In the genomic region with DNA sequence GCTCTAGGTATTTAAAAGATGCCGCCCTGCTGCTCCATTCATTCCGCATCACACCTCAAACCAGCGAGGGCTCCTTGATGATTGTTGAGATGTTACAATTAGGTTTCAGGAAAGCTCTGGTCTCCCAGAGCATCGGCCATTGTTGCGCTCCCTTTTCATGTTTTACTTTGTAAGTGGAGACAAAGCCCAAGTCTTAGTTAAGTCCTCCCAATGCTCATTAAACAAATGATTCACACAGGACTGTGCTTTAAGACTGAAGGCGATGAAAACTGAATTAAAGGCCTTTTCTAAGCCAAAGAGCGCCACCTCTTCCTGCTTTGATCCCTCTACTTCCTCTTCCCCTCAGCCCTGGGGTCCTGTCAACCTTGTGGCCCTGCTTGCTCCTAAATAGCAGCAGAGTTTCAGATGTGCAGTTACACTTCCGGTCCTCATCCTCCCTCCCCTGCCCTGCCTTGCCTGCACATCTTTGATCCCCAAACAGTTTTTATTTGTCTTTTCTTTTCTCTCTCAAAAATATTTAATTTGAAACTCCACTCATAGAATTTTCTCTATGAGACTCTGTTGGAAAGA, we compare ENCODE assay signal across 28 mouse cellular contexts. TPM values are rescaled to one million over a fixed set of nuclear protein-coding genes. Genes with fewer than 3 reads are reported as not detected.
DNase-seq lines count a peak whose midpoint lies in the region; ATAC-seq and TF ChIP-seq lines count a peak whose summit lies in the region.
"Had no signal": no experiment of that assay in that cellular context is flagged by ENCODE, and none has a peak within 500 bp of the region (broad histone marks: within the 10 kb centered on the region; RNA-seq: fewer than 3 reads in every experiment).

No protein-coding gene starts in this region.

- H3K4me2 ChIP-seq in forebrain, embryonic 12.5 days, result no peak overlapping the region
- H3K4me2 ChIP-seq in forebrain, embryonic 16.5 days (ENCODE audit: low read length), result no peak overlapping the region
- no peak overlapping the region for H3K4me2 ChIP-seq in CH12.LX (ENCODE audit: insufficient read depth, low read depth, poor library complexity, severe bottlenecking)
- H3K4me2 ChIP-seq in forebrain, embryonic 14.5 days (ENCODE audit: low read length), result no peak overlapping the region
- H3K4me2 ChIP-seq in neural tube, embryonic 15.5 days, result no peak overlapping the region
- H3K4me2 ChIP-seq: embryonic facial prominence, embryonic 13.5 days; heart, embryonic 13.5 days; hindbrain, embryonic 15.5 days had no signal

- DNase-seq in CH12.LX (ENCODE audit: extremely low read depth) (peak; percentile 51), R1 (ENCODE audit: low read depth, low spot score) (peak; percentile 13)
- DNase-seq in forebrain, embryonic 14.5 days (ENCODE audit: low spot score), result peak; percentile 27
- no peak for DNase-seq in left cerebral cortex, postnatal 25 days (ENCODE audit: low spot score in 2 of 2)
- DNase-seq: adrenal gland, postnatal 10 days; B cell, adult 2 months; cerebellum, adult 11-12 months; cerebellum, postnatal 10 days; gastrocnemius, postnatal 10 days; heart, postnatal 10 days; kidney, adult 11 months; kidney, postnatal 14 days; layer of hippocampus, adult 9-11 months; liver; lung, adult 2 months; retina, postnatal 1 day; right cerebral cortex, postnatal 25 days; thymus, postnatal 25 days had no signal

- no peak for TF ChIP-seq CTCF in CH12.LX (conservative IDR thresholded peaks at IDR 0.05 in 1 of 2, IDR thresholded peaks at IDR 0.05 in 1 of 2; ENCODE audit: low read depth in 2 of 2, low read length in 2 of 2)

- H3K79me2 ChIP-seq in CH12.LX (replicated peaks; ENCODE audit: control insufficient read depth, extremely low read depth, insufficient read depth, poor library complexity, severe bottlenecking), result no peaks in the 10 kb centered on the region

- TF ChIP-seq RAD21 in CH12.LX (IDR thresholded peaks at IDR 0.05; ENCODE audit: low read depth, low read length), result no peak

- intact Hi-C loops in left cerebral cortex, postnatal 25 days (cut with DNase I), result no loop called here

- no peak for TF ChIP-seq EP300 in CH12.LX (IDR thresholded peaks at IDR 0.05; ENCODE audit: low read length)

- H3K4me3 ChIP-seq in forebrain, embryonic 12.5 days (replicated peaks), result no peak overlapping the region
- H3K4me3 ChIP-seq in forebrain, embryonic 16.5 days (replicated peaks; ENCODE audit: low read length), result no peak overlapping the region
- no peak overlapping the region for H3K4me3 ChIP-seq in CH12.LX (replicated peaks in 1 of 3; ENCODE audit: low read depth in 2 of 3, low read length in 2 of 3, poor library complexity in 1 of 3)
- H3K4me3 ChIP-seq in forebrain, embryonic 14.5 days (ENCODE audit: low read depth, low read length), result no peak overlapping the region
- H3K4me3 ChIP-seq in neural tube, embryonic 15.5 days (replicated peaks), result no peak overlapping the region
- H3K4me3 ChIP-seq: embryonic facial prominence, embryonic 13.5 days; heart, embryonic 13.5 days; hindbrain, embryonic 15.5 days had no signal

- H3K36me3 ChIP-seq in forebrain, embryonic 12.5 days (replicated peaks), result no peaks in the 10 kb centered on the region
- H3K36me3 ChIP-seq in forebrain, embryonic 16.5 days (ENCODE audit: control insufficient read depth, insufficient read depth), result no peaks in the 10 kb centered on the region
- H3K36me3 ChIP-seq in CH12.LX (replicated peaks in 1 of 2; ENCODE audit: control insufficient read depth in 1 of 2, insufficient read depth in 1 of 2, low read length in 1 of 2), result peaks cover 7 to 53% of the 10 kb centered on the region in 2 experiments
- H3K36me3 ChIP-seq in forebrain, embryonic 14.5 days (ENCODE audit: control insufficient read depth, insufficient read depth, low read length), result no peaks in the 10 kb centered on the region
- no peaks in the 10 kb centered on the region for H3K36me3 ChIP-seq in neural tube, embryonic 15.5 days
- H3K36me3 ChIP-seq: embryonic facial prominence, embryonic 13.5 days; heart, embryonic 13.5 days; hindbrain, embryonic 15.5 days had no signal

- 9% methylated on average over 8 of the region's 8 CpGs for WGBS in forebrain, embryonic 12.5 days
- WGBS in forebrain, embryonic 16.5 days, result 6% methylated on average over 8 of the region's 8 CpGs
- 6% methylated on average over 8 of the region's 8 CpGs for WGBS in forebrain, embryonic 14.5 days
- WGBS in neural tube, embryonic 15.5 days, result 28% methylated on average over 8 of the region's 8 CpGs

- ATAC-seq in forebrain, embryonic 12.5 days (ENCODE audit: low FRiP score), result no peak; the same call in 1 of the 2 replicates
- no peak for ATAC-seq in forebrain, embryonic 16.5 days
- ATAC-seq in forebrain, embryonic 14.5 days, result peak; percentile 34; the same call in 1 of the 2 replicates
- no peak for ATAC-seq in neural tube, embryonic 15.5 days (ENCODE audit: low FRiP score)
- ATAC-seq: inflammation-experienced regulatory T-cells, adult 6 months had no signal

- no peak for TF ChIP-seq POLR2A in CH12.LX (IDR thresholded peaks at IDR 0.05; ENCODE audit: low read depth, low read length)

- no peaks in the 10 kb centered on the region for H3K27me3 ChIP-seq in forebrain, embryonic 12.5 days
- H3K27me3 ChIP-seq in forebrain, embryonic 16.5 days (replicated peaks; ENCODE audit: control insufficient read depth, insufficient read depth, low read length), result no peaks in the 10 kb centered on the region
- H3K27me3 ChIP-seq in CH12.LX (replicated peaks), result no peaks in the 10 kb centered on the region
- H3K27me3 ChIP-seq in forebrain, embryonic 14.5 days (replicated peaks; ENCODE audit: control insufficient read depth, insufficient read depth, low read length), result no peaks in the 10 kb centered on the region
- no peaks in the 10 kb centered on the region for H3K27me3 ChIP-seq in neural tube, embryonic 15.5 days (replicated peaks)
- H3K27me3 ChIP-seq: embryonic facial prominence, embryonic 13.5 days; heart, embryonic 13.5 days; hindbrain, embryonic 15.5 days had no signal

- H3K9ac ChIP-seq in forebrain, embryonic 12.5 days, result no peak overlapping the region
- no peak overlapping the region for H3K9ac ChIP-seq in forebrain, embryonic 16.5 days (replicated peaks; ENCODE audit: low read depth, low read length)
- H3K9ac ChIP-seq in CH12.LX (ENCODE audit: insufficient read depth, low read depth), result no peak overlapping the region
- no peak overlapping the region for H3K9ac ChIP-seq in forebrain, embryonic 14.5 days (ENCODE audit: low read length)
- H3K9ac ChIP-seq in neural tube, embryonic 15.5 days (replicated peaks), result no peak overlapping the region
- H3K9ac ChIP-seq: embryonic facial prominence, embryonic 13.5 days; heart, embryonic 13.5 days; hindbrain, embryonic 15.5 days; liver, embryonic 14.5 days had no signal

- no peaks in the 10 kb centered on the region for H3K9me3 ChIP-seq in forebrain, embryonic 12.5 days
- H3K9me3 ChIP-seq in forebrain, embryonic 16.5 days (ENCODE audit: control insufficient read depth, low read length), result no peaks in the 10 kb centered on the region
- no peaks in the 10 kb centered on the region for H3K9me3 ChIP-seq in CH12.LX (replicated peaks; ENCODE audit: low read length)
- H3K9me3 ChIP-seq in forebrain, embryonic 14.5 days (replicated peaks; ENCODE audit: control insufficient read depth, low read length), result no peaks in the 10 kb centered on the region
- H3K9me3 ChIP-seq in neural tube, embryonic 15.5 days (replicated peaks), result no peaks in the 10 kb centered on the region
- H3K9me3 ChIP-seq: embryonic facial prominence, embryonic 13.5 days; heart, embryonic 13.5 days; hindbrain, embryonic 15.5 days had no signal

- H3K4me1 ChIP-seq in forebrain, embryonic 12.5 days, result no peaks in the 10 kb centered on the region
- H3K4me1 ChIP-seq in forebrain, embryonic 16.5 days (replicated peaks; ENCODE audit: control insufficient read depth, insufficient read depth, low read length), result no peaks in the 10 kb centered on the region
- H3K4me1 ChIP-seq in CH12.LX (ENCODE audit: control insufficient read depth in 1 of 2, insufficient read depth in 2 of 2), result peaks cover 5 to 67% of the 10 kb centered on the region in 2 experiments; a peak in 3 of 4 replicates
- no peaks in the 10 kb centered on the region; the same call in 1 of the 2 replicates for H3K4me1 ChIP-seq in forebrain, embryonic 14.5 days (ENCODE audit: control insufficient read depth, insufficient read depth, low read length)
- H3K4me1 ChIP-seq in neural tube, embryonic 15.5 days, result no peaks in the 10 kb centered on the region
- H3K4me1 ChIP-seq: embryonic facial prominence, embryonic 13.5 days; heart, embryonic 13.5 days; hindbrain, embryonic 15.5 days had no signal

- dilution Hi-C loops in CH12.LX (cut with MboI; ENCODE audit: extremely low pct_ligation_motif_present, extremely low pct_unique_long_range_greater_than_20kb, low sequenced_read_pairs), result no loop called here

- in situ Hi-C loops in CH12.LX (cut with MboI; ENCODE audit: low pct_ligation_motif_present, low pct_unique_long_range_greater_than_20kb, low sequenced_read_pairs), result no loop called here

- 0 out of 2 replicates have a peak overlapping the region, but pooled peaks have one; percentile 25 for H3K27ac ChIP-seq in forebrain, embryonic 12.5 days
- H3K27ac ChIP-seq in forebrain, embryonic 16.5 days (ENCODE audit: low read length), result no peak overlapping the region
- no peak overlapping the region; the same call in 1 of the 2 replicates for H3K27ac ChIP-seq in CH12.LX (ENCODE audit: insufficient read depth, low read depth)
- no peak overlapping the region for H3K27ac ChIP-seq in forebrain, embryonic 14.5 days (ENCODE audit: low read depth, low read length)
- no peak overlapping the region for H3K27ac ChIP-seq in neural tube, embryonic 15.5 days (replicated peaks)
- H3K27ac ChIP-seq: embryonic facial prominence, embryonic 13.5 days; heart, embryonic 13.5 days; hindbrain, embryonic 15.5 days; liver, embryonic 14.5 days had no signal

TF ChIP-seq in CH12.LX, 34 proteins besides CTCF, POLR2A, EP300 and RAD21:
- TF ChIP-seq ETS1 (conservative IDR thresholded peaks at IDR 0.05; ENCODE audit: low read depth, low read length) (no peak), USF1 (IDR thresholded peaks at IDR 0.05; ENCODE audit: low read depth, low read length) (no peak), GABPA (IDR thresholded peaks at IDR 0.05; ENCODE audit: insufficient replicate concordance, low read depth, low read length) (no peak), SIN3A (IDR thresholded peaks at IDR 0.05; ENCODE audit: low read length) (no peak), E2F4 (IDR thresholded peaks at IDR 0.05; ENCODE audit: insufficient replicate concordance, low read depth, low read length) (no peak), ZNF384 (IDR thresholded peaks at IDR 0.05; ENCODE audit: low read depth, low read length) (no peak)

RNA-seq across cellular contexts. Expression of gene Kynu, which starts 28.2 kb away (rescaled TPM):
- 0.23 and 0.72 TPM in 2 replicates for polyA plus RNA-seq in forebrain, embryonic 12.5 days (2016; fragmentation: Nextera tagmentation; extraction: Ambion mirVana)
- polyA plus RNA-seq in forebrain, embryonic 16.5 days (2015; fragmentation: Nextera tagmentation; extraction: Ambion mirVana), result 0.08 TPM in 1 of 2 replicates, not detected in the other
- 31.2 and 42.4 TPM in 2 replicates for total RNA-seq in CH12.LX (2012; rRNA removed)
- 106 and 119 TPM in 2 replicates for total RNA-seq in CH12.LX (2014; rRNA removed)
- 77.6 and 88.1 TPM in 2 replicates for polyA plus RNA-seq in CH12.LX (2012; ENCODE audit: insufficient read length, low read depth)
- polyA plus RNA-seq in forebrain, embryonic 14.5 days (2014; fragmentation: Nextera tagmentation; extraction: Ambion mirVana), result 0.36 TPM in 2 replicates
- total RNA-seq in left cerebral cortex, postnatal 25 days (2021), result under 1 TPM; 0.11 to 0.21 TPM
- polyA plus RNA-seq in neural tube, embryonic 15.5 days (2015; fragmentation: Nextera tagmentation; extraction: Ambion mirVana), result 0.31 and 0.77 TPM in 2 replicates
- total RNA-seq: gastrocnemius, postnatal 10 days; megakaryocyte-erythroid progenitor cell, adult 5-6 weeks had no signal
- polyA plus RNA-seq: neural tube, embryonic 14.5 days had no signal

Comparison
In these comparisons a context has a peak if more than half of its experiments do, and no peak if none do; other contexts are left out.
1. DNase-seq: peak in CH12.LX (single experiment), R1 (single experiment) and forebrain, embryonic 14.5 days (single experiment); none in left cerebral cortex, postnatal 25 days (0 of 2).
2. RNA of gene Kynu, which starts 28.2 kb away (polyA plus RNA-seq): 77.6 to 88.1 TPM in CH12.LX; 0.23 to 0.72 TPM in forebrain, embryonic 12.5 days, 0.36 TPM in forebrain, embryonic 14.5 days, 0.31 to 0.77 TPM in neural tube, embryonic 15.5 days and 0.08 TPM in forebrain, embryonic 16.5 days; every median in the first group is over 10 times any median in the second.